Mouse (Mus musculus): ENCODE measurements around the gene Reln. TPM values are rescaled to one million over a fixed set of nuclear protein-coding genes. Genes with fewer than 3 reads are reported as not detected.
A peak's percentile ranks its signal among the peaks of the same experiment; 100 is the strongest.

Gene Reln
- polyA plus RNA-seq, 1 experiment from 2014 or later: 2.6 TPM

DNA sequence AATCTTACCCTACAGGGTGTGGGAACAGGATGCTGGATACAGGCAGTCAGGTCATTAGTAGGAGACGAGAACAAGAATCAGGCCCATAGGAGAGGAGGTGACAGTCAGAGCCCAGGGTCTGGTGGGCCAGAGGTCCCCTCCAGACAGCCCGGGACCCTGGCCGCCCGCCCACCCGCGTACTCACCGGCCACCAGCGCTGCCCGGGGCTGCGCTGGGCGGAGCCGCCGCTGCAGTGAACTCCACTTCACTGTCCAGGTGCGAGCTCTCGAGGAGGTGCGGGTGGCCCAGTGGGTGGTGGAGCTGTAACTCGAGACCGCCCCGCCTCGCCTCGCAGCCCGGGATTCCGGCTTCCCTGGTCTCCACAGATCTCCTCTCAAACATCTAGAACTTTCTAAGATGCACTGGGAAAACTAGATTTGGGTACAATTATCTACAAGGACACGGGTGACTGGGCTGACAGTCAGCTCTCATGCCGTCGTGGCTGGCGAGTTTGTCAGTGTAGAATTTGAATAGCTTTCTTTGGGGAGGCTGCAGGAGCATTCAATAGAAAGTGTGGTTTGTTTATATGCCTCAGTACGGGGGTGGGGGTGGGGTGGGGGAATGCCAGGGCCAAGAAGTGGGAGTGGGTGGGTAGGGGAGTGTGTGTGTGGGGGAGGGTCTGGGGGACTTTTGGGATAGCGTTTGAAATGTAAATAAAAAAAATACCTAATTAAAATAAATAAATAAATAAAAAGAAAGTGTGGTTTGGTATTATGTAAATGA is 479.0 kb downstream of the Reln start, which contains the start of gene Slc26a5:
TSS of gene Slc26a5 (minus strand) at position 259 of the 762 bp plus-strand sequence.
- Histone ChIP-seq H3K4me1 (peaks cover 20% of the 10 kb centered on the region), H3K9me3 (no peaks in the 10 kb centered on the region), H3K36me3 (replicated peaks) (no peaks in the 10 kb centered on the region), H3K27ac (peak within 1 kb of the TSS; percentile 72), H3K27me3 (ENCODE audit: poor library complexity, severe bottlenecking) (peaks cover 10% of the 10 kb centered on the region), H3K4me3 (peak within 1 kb of the TSS; percentile 48)
- under 1% methylated on average over 29 of the region's 29 CpGs for WGBS
- peak; percentile 41 for DNase-seq (ENCODE audit: extremely low spot score, low spot score)

DNA sequence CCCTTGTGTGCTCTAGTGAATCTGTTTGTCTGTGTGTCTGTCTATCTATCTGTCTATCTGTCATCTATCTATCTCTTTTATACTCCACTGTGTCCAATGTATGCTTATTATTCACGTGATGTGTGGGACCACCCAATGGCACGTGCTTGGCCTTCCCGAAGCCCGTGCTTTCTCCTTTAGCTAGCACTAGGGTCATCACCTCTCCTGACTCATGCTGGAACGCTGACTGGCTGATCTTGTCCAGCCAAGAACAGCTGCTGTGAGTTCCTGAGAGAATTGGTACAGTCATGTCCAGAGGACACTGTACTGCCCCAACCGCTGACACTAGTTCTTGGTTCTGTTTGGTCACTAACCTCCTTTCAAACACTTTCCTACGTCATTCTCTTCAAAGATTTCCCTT is 485.8 kb downstream of the Reln start:
- Histone ChIP-seq H3K27me3 (ENCODE audit: poor library complexity, severe bottlenecking) (no peaks in the 10 kb centered on the region), H3K4me1 (no peaks in the 10 kb centered on the region), H3K36me3 (replicated peaks) (no peaks in the 10 kb centered on the region), H3K4me3 (no peak overlapping the region), H3K9me3 (no peaks in the 10 kb centered on the region), H3K27ac (no peak overlapping the region)
- DNase-seq (ENCODE audit: extremely low spot score, low spot score): no peak
- WGBS: 91% methylated on average over 7 of the region's 7 CpGs

DNA sequence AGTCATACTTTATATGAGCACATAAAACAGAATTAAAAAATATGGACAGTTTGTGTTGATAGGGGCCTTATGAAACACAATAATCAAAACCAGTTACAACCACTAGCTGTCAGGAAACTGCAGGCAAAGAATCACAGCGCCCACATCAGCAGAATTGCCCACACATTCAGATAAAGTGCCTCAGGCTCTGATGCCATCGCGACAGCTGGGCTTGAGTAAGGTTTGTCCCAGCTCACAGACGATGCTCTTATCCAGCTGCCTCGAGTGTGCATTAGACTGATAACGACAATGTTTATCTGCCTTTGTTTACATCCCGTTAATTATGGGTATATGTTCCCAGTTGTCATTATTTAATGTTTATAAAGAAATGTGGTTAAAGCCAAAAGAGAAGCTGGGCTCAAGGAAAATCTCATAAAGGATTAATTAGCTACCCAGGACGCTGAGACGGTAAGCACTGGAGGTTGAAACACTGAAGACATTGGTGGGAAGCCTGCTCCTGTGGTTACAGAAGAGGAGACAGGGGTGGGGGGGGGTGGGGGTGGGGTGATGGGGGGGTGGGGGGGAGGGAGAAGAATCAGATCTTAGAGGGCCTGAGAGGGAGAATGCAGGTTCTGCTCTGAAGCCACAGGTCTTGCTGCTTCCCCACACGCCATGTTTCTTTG is 492.7 kb downstream of the Reln start:
- Histone ChIP-seq H3K4me1 (no peaks in the 10 kb centered on the region), H3K36me3 (replicated peaks) (no peaks in the 10 kb centered on the region), H3K4me3 (no peak overlapping the region), H3K27me3 (ENCODE audit: poor library complexity, severe bottlenecking) (no peaks in the 10 kb centered on the region), H3K27ac (no peak overlapping the region), H3K9me3 (no peaks in the 10 kb centered on the region)
- 56% methylated on average over 10 of the region's 10 CpGs for WGBS
- no peak for DNase-seq (ENCODE audit: extremely low spot score, low spot score)

DNA sequence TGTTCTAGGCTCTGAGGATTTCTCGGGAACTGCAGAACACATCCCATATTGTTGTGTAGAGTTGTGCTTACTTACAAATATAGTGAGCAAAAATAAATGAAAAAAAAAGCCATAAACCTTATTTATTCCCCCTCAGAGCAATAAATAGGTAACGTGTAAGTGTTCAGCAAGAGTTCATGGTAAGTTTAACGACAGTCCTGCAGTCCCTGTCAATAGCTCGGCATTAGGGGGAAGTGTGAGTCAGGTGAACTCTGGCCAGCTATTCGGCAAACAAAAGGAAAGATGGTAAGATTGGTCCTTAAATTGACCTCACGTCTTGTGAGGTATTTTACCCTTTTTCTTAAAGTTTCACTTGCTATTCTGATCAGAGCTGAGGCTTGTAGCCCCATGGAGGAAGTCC is 497.1 kb downstream of the Reln start:
- Histone ChIP-seq H3K27me3 (ENCODE audit: poor library complexity, severe bottlenecking) (no peaks in the 10 kb centered on the region), H3K4me3 (no peak overlapping the region), H3K36me3 (replicated peaks) (no peaks in the 10 kb centered on the region), H3K4me1 (no peaks in the 10 kb centered on the region), H3K27ac (no peak overlapping the region), H3K9me3 (no peaks in the 10 kb centered on the region)
- WGBS: 88% methylated on average over 6 of the region's 6 CpGs
- DNase-seq (ENCODE audit: extremely low spot score, low spot score): no peak

DNA sequence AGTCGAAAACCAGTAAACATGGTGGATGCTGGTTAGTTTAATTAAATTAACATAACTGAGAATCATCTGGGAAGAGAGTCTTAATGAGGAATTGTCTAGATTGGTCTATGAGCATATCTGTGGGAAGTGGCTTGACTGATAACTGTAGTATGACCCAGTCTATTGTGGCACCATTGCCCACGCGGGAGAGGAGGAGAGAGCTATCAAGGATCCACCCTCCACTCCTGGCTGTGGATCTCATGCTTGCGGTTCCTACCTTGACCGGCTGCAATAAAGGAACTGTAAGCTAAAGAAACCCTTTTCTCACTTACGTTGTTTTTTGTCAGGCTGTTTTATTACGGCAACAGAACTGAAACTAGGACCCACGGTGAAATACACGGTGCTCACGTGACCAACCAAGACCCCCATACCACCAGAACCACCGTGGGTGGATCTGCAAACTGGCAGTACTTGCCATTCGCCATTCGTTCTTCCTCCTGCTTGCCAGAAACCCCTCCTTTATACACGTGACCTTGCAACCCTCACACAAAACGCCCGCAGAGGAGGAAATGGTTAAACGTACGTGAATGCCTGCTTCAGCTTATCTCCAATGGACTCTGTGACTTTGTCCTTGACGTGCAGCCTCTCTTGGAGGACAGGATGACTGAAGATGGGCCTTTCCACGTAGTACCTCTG is 497.7 kb downstream of the Reln start:
- Histone ChIP-seq H3K36me3 (replicated peaks) (no peaks in the 10 kb centered on the region), H3K27ac (no peak overlapping the region), H3K4me3 (no peak overlapping the region), H3K27me3 (ENCODE audit: poor library complexity, severe bottlenecking) (no peaks in the 10 kb centered on the region), H3K9me3 (no peaks in the 10 kb centered on the region), H3K4me1 (no peaks in the 10 kb centered on the region)
- 90% methylated on average over 20 of the region's 20 CpGs for WGBS
- no peak for DNase-seq (ENCODE audit: extremely low spot score, low spot score)

DNA sequence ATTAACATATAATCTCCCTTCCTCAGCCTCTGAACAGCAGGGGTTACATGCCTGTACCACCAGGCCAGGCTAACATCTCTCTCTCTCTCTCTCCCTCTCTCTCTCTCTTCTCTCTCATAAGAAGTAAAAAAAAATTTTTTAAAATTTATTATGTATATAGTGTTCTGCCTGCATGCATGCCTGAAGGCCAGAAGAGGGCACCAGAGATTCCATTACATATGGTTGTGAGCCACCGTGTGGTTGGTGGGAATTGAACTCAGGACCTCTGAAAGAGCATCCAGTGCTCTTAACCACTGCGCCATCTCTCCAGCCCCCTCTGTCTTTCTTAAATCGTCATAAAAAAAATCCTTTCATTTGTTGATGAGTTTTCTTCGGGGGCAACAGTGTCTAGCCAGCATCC is 499.8 kb downstream of the Reln start:
- no peak overlapping the region for H3K4me3 ChIP-seq
- DNase-seq (ENCODE audit: extremely low spot score, low spot score): no peak
- no peaks in the 10 kb centered on the region for H3K36me3 ChIP-seq (replicated peaks)
- H3K27me3 ChIP-seq (ENCODE audit: poor library complexity, severe bottlenecking): no peaks in the 10 kb centered on the region
- no peak overlapping the region for H3K27ac ChIP-seq
- no peaks in the 10 kb centered on the region for H3K9me3 ChIP-seq
- WGBS: 81% methylated on average over 4 of the region's 4 CpGs
- no peaks in the 10 kb centered on the region for H3K4me1 ChIP-seq

Other genes starting within 250 kb of the Reln start
- 51.6 and 54.9 TPM in 2 replicates for gene Orc5, start 205.7 kb upstream of the Reln start, polyA plus RNA-seq (2016; fragmentation: Nextera tagmentation; extraction: Ambion mirVana)